Mouse (Mus musculus) right cerebral cortex, postnatal 4 days (tissue): Measurements from ENCODE around the gene Ppp1r26.

Source experiments
- DNase-seq: peaks from one replicate; pipeline ENCODE4 v3.0.0-alpha.2; 2022

Gene Ppp1r26

GRCm38 (mm10) chr2:28446515-28447314 lies at the start of gene Ppp1r26:
TSS of gene Ppp1r26 (plus strand) at chr2:28446800.
- peak; percentile 61 for DNase-seq

GRCm38 (mm10) chr2:28396928-28397327 lies 49.7 kb upstream of the Ppp1r26 start:
- no peak for DNase-seq

- no peak for DNase-seq
Measured at GRCm38 (mm10) chr2:28397417-28398119, 49.0 kb upstream of the Ppp1r26 start.

GRCm38 (mm10) chr2:28401647-28402046 lies 45.0 kb upstream of the Ppp1r26 start:
- no peak for DNase-seq

- no peak for DNase-seq
Measured at GRCm38 (mm10) chr2:28402128-28402527, 44.5 kb upstream of the Ppp1r26 start.

- no peak for DNase-seq
Measured at GRCm38 (mm10) chr2:28407796-28408195, 38.8 kb upstream of the Ppp1r26 start.

GRCm38 (mm10) chr2:28409144-28409543 lies 37.5 kb upstream of the Ppp1r26 start:
- no peak for DNase-seq

GRCm38 (mm10) chr2:28409566-28409965 lies 37.0 kb upstream of the Ppp1r26 start:
- DNase-seq, result no peak

GRCm38 (mm10) chr2:28412936-28413335 lies 33.7 kb upstream of the Ppp1r26 start:
- DNase-seq, result peak; percentile 49

- DNase-seq, result no peak
Measured at GRCm38 (mm10) chr2:28414116-28414756, 32.4 kb upstream of the Ppp1r26 start.

GRCm38 (mm10) chr2:28414757-28415137 lies 31.9 kb upstream of the Ppp1r26 start:
- no peak for DNase-seq

- DNase-seq, result peak; percentile 40
Measured at GRCm38 (mm10) chr2:28415387-28416024, 31.1 kb upstream of the Ppp1r26 start.

GRCm38 (mm10) chr2:28416511-28416910 lies 30.1 kb upstream of the Ppp1r26 start:
- no peak for DNase-seq

GRCm38 (mm10) chr2:28418034-28418433 lies 28.6 kb upstream of the Ppp1r26 start:
- peak; percentile 97 for DNase-seq

GRCm38 (mm10) chr2:28419898-28420297 lies 26.7 kb upstream of the Ppp1r26 start:
- DNase-seq, result peak; percentile 100

GRCm38 (mm10) chr2:28423167-28423566 lies 23.4 kb upstream of the Ppp1r26 start:
- DNase-seq, result peak; percentile 64

GRCm38 (mm10) chr2:28427226-28427625 lies 19.4 kb upstream of the Ppp1r26 start:
- DNase-seq, result no peak

- no peak for DNase-seq
Measured at GRCm38 (mm10) chr2:28430846-28431245, 15.8 kb upstream of the Ppp1r26 start.

- DNase-seq, result no peak
Measured at GRCm38 (mm10) chr2:28432811-28433210, 13.8 kb upstream of the Ppp1r26 start.

GRCm38 (mm10) chr2:28433512-28433911 lies 13.1 kb upstream of the Ppp1r26 start:
- DNase-seq, result no peak

GRCm38 (mm10) chr2:28435401-28435800 lies 11.2 kb upstream of the Ppp1r26 start:
- DNase-seq, result no peak

GRCm38 (mm10) chr2:28440842-28441241 lies 5.8 kb upstream of the Ppp1r26 start:
- DNase-seq, result no peak

- no peak for DNase-seq
Measured at GRCm38 (mm10) chr2:28445082-28445481, 1.5 kb upstream of the Ppp1r26 start.
